Mouse (Mus musculus) spleen, adult 2 months (tissue): ENCODE results near the gene Nos1ap. TPM values are rescaled to one million over a fixed set of nuclear protein-coding genes. Genes with fewer than 3 reads are reported as not detected.

ENCODE experiments used
- DNase-seq, 2 experiments: peaks; one replicate each; pipeline versions ENCODE4 v3.0.0 to v3.0.0-alpha.2; 2012 to 2021; ENCODE audit warnings: low spot score in 2 of 2, low read depth in 1 of 2
- H3K27ac ChIP-seq: fragments of 200-500 bp; 2 replicates; pipeline ENCODE4 v1.5.1; 2012; ENCODE audit warnings: low read length, inconsistent platforms; ENCODE audit not compliant: insufficient read depth
- H3K27me3 ChIP-seq: fragments of 200-500 bp; 2 replicates; pipeline ENCODE4 v1.6.1; 2012; ENCODE audit warnings: mild to moderate bottlenecking, moderate library complexity, low read length, inconsistent platforms; ENCODE audit not compliant: control insufficient read depth, insufficient read depth
- H3K36me3 ChIP-seq: fragments of 200-500 bp; 2 replicates; pipeline ENCODE4 v1.6.1; 2012; ENCODE audit warnings: mild to moderate bottlenecking, low read length, inconsistent platforms; ENCODE audit not compliant: control insufficient read depth, insufficient read depth
- H3K4me1 ChIP-seq: fragments of 200-500 bp; 2 replicates; pipeline ENCODE4 v1.6.1; 2011; ENCODE audit warnings: inconsistent platforms; ENCODE audit not compliant: control insufficient read depth, insufficient read depth, insufficient read length
- H3K4me3 ChIP-seq: fragments of 200-500 bp; 2 replicates; pipeline ENCODE4 v1.5.1; 2011; ENCODE audit warnings: mild to moderate bottlenecking, inconsistent platforms; ENCODE audit not compliant: insufficient read depth, insufficient read length; ENCODE audit errors: extremely low read depth
- CTCF ChIP-seq: fragments of 200-500 bp; IDR thresholded peaks from 2 replicates; pipeline ENCODE4 v1.5.1; 2011; ENCODE audit warnings: mild to moderate bottlenecking, inconsistent platforms; ENCODE audit not compliant: insufficient read depth, insufficient read length, insufficient replicate concordance; ENCODE audit errors: extremely low read depth
- POLR2A ChIP-seq: fragments of 200-500 bp; IDR thresholded peaks from 2 replicates; pipeline ENCODE4 v1.6.1; 2011; ENCODE audit warnings: low read depth, low read length, inconsistent platforms
- WGBS: fragments of 180-500 bp; shearing (Covaris S2); methylation state at CpG from one replicate; pipeline ENCODE4 v1.1.7; 2018; 5-methylcytosine and 5-hydroxymethylcytosine counted together
- polyA plus RNA-seq: library from polyadenylated mRNA; depleted of rRNA; stranded (reverse); fragments of >200 nt; gene quantifications from 2 replicates; pipeline ENCODE4 v1.2.3, GENCODE M21; 2012

Gene Nos1ap
- polyA plus RNA-seq, 1 experiment, result 8.1 TPM

- Histone ChIP-seq H3K27ac (no peak overlapping the region), H3K36me3 (no peaks in the 10 kb centered on the region)
- no peak for DNase-seq
These were observed 286.6 kb downstream of the Nos1ap start for GRCm38 (mm10) chr1:170303103-170303502.

DNA sequence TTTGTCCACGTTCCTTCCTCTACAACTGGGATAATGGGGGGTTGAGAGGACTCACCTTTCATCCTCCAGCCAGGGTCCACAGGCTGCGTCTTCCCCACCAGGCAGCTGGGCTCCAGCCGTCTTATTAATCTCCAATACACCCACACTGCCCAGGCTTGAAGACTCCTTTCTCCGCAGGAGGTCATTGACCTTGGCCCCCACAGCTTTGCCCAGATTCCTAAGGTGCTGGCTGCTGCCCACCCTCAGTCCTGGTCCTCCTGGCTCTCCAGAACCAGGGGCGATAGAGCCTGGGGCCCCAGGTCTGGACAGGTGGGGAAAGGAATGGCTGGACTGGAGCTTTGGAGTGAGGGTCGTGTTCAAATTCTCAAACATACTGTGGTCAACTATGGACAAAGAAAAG is 287.2 kb downstream of the Nos1ap start:
- Histone ChIP-seq H3K4me3 (no peak overlapping the region), H3K4me1 (no peaks in the 10 kb centered on the region), H3K36me3 (no peaks in the 10 kb centered on the region), H3K27ac (no peak overlapping the region), H3K27me3 (no peaks in the 10 kb centered on the region)
- 89% methylated on average over 6 of the region's 6 CpGs for WGBS
- no peak for DNase-seq
- TF ChIP-seq POLR2A (no peak), CTCF (no peak)

More at GRCm38 (mm10) chr1:170303103-170303502, 286.6 kb downstream of the Nos1ap start:
- Histone ChIP-seq H3K4me1 (no peaks in the 10 kb centered on the region), H3K4me3 (no peak overlapping the region), H3K27me3 (no peaks in the 10 kb centered on the region)
- TF ChIP-seq CTCF, result no peak
- TF ChIP-seq POLR2A, result no peak
- 94% methylated on average over 6 of the region's 6 CpGs for WGBS

GRCm38 (mm10) chr1:170301686-170302085 is 288.0 kb downstream of the Nos1ap start:
- Histone ChIP-seq H3K27me3 (no peaks in the 10 kb centered on the region), H3K4me3 (no peak overlapping the region), H3K27ac (no peak overlapping the region), H3K4me1 (no peaks in the 10 kb centered on the region), H3K36me3 (no peaks in the 10 kb centered on the region)
- no peak for TF ChIP-seq POLR2A
- no peak for TF ChIP-seq CTCF
- no peak for DNase-seq
- 94% methylated on average over 9 of the region's 9 CpGs for WGBS

DNA sequence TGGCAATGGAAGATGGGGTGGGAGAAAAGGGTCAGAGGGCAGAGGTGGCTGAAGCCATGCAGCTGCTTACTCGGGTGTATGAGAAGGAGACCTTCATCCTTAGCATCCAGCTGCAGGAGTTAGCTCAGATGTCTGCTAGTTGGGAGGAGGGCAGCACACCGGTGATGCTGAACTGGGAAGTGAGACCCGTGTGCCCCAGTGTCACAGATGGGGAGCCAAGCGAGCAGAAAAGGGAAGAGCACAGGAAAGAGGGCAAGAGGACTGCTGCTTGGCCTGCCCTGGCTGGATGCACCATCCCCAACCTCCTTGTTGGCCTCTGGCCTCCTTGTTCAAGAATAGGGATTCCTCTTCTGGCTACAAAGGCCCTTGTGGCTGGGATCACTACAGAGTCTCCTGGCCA is 290.2 kb downstream of the Nos1ap start:
- no peak overlapping the region for H3K4me3 ChIP-seq
- H3K36me3 ChIP-seq, result no peaks in the 10 kb centered on the region
- no peaks in the 10 kb centered on the region for H3K4me1 ChIP-seq
- H3K27ac ChIP-seq, result no peak overlapping the region
- 29% methylated on average over 4 of the region's 4 CpGs for WGBS
- no peak for TF ChIP-seq POLR2A
- TF ChIP-seq CTCF, result no peak
- no peak for DNase-seq
- H3K27me3 ChIP-seq, result no peaks in the 10 kb centered on the region

- no peak for DNase-seq
- no peaks in the 10 kb centered on the region for H3K27me3 ChIP-seq
- 91% methylated on average over 15 of the region's 15 CpGs for WGBS
- no peaks in the 10 kb centered on the region for H3K4me1 ChIP-seq
- no peak for TF ChIP-seq CTCF
- TF ChIP-seq POLR2A, result no peak
- H3K4me3 ChIP-seq, result no peak overlapping the region
- no peak overlapping the region for H3K27ac ChIP-seq
- no peaks in the 10 kb centered on the region for H3K36me3 ChIP-seq
These were observed 294.7 kb downstream of the Nos1ap start for GRCm38 (mm10) chr1:170294786-170295570.

DNA sequence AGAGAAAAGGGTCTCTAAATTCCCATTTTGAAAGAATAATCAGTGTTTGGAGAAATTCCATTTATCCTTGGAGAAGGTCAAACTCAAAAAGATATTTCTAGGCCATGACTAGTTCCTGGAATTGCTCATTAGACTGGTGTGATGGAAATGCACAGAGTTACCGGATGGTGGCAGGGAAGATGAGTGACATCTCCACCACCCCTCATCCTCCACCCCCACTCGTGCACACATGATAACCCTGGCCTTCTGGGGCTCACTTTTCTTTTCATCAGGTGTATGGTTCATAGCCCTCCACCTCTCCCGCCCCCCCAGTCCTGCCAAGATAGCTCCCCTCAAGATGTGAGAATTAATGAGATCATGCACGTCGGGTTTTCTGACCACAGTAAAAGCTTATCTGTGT is 296.4 kb downstream of the Nos1ap start:
- Histone ChIP-seq H3K36me3 (no peaks in the 10 kb centered on the region), H3K27ac (no peak overlapping the region), H3K4me1 (no peaks in the 10 kb centered on the region), H3K27me3 (no peaks in the 10 kb centered on the region), H3K4me3 (no peak overlapping the region)
- TF ChIP-seq POLR2A (no peak), CTCF (no peak)
- DNase-seq, result no peak
- WGBS, result 82% methylated on average over 5 of the region's 5 CpGs

DNA sequence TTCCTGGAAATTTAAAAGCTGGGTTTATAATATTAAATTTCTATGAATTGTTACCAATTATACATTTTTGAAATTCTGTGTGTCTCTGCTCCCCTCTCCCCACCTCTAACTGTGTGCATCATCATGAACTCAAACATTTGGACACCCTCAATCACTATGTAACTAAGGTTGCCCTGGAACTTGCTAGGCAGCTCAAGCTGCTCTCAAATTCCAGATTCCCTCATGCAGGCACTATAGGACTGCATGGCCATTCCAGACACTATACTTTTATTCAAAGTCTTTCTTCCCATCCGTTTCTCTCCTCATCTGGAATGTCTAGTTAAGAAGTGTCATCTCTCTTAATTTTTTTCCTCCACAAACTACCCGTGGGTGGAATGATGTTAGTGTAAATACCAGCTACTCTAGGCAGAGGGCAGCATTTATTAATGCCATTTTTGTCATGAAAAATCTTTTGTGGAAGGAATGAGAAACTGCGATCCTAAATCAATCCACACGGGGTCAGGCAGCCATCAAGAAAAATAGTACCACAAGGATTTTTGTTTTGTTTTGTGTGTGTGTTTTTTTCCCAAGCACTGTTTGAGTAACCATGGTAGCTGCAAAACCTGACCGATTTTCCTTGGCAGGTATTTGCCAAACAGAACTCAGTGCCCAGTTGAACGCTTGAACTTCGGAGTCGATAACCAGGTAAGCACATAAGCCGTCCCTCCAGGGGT is 297.3 kb downstream of the Nos1ap start:
- no peak overlapping the region for H3K4me3 ChIP-seq
- no peak for DNase-seq
- H3K27me3 ChIP-seq, result no peaks in the 10 kb centered on the region
- no peaks in the 10 kb centered on the region for H3K4me1 ChIP-seq
- H3K36me3 ChIP-seq, result no peaks in the 10 kb centered on the region
- no peak overlapping the region for H3K27ac ChIP-seq
- WGBS, result 49% methylated on average over 9 of the region's 9 CpGs
- TF ChIP-seq CTCF (no peak), POLR2A (no peak)
